Mouse (Mus musculus): ENCODE results near the gene Cluap1. TPM values are rescaled to one million over a fixed set of nuclear protein-coding genes. Genes with fewer than 3 reads are reported as not detected.
"Not testable (repeated sequence)": the region's sequence is repeated elsewhere in the genome, so short reads cannot be mapped to it uniquely, and the experiment has no call there.

The Cluap1 gene
- polyA plus RNA-seq, 1 experiment from 2014 or later: 27.4 TPM

DNA sequence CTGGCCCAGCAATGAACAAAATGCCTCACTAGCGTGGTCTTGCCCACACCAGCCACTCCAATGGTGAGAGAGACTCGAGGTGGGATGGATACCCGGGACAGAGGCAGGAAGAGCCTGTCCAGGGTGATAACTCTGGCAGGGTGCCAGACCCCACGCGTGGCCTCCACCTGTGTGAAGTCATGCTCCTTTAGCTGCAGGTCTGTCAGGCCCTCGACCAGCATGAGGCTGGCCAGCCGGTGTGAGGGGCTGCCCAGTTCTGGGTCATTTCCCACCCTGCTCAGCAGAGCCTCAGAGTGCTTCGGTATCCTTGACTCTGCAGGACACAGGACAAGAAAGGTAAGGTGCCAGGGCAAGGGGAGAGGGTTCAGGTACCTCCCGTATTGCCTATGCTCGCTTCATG, 56.4 kb downstream of the Cluap1 start:
- no peak overlapping the region for H3K4me3 ChIP-seq
- 87% methylated on average over 10 of the region's 10 CpGs for WGBS
- H3K9me3 ChIP-seq: no peaks in the 10 kb centered on the region
- H3K4me1 ChIP-seq: no peaks in the 10 kb centered on the region
- no peaks in the 10 kb centered on the region for H3K27me3 ChIP-seq (ENCODE audit: poor library complexity, severe bottlenecking)
- no peak overlapping the region for H3K27ac ChIP-seq
- H3K36me3 ChIP-seq (replicated peaks): no peaks in the 10 kb centered on the region
- DNase-seq (ENCODE audit: extremely low spot score, low spot score): no peak

DNA sequence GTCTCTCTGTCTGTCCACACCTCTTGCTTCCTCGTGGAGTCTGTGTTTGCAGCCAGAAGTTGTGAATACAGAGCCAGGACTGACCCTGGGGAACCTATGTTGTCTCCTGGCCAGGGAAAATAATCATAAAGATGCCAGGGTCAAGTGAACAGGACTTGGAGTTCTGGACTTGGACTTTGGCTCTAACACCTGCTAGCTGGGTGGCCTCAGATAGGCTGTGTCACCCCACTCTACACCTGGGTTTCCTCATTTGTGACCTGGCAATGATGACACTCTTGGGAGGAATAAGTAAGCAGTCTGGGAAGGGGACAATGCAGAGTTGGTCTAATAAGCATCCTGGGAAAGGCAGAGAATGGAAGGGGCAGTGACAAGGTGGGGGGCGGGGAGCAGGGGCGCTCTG, 56.9 kb downstream of the Cluap1 start:
- Histone ChIP-seq H3K4me3 (no peak overlapping the region), H3K27me3 (ENCODE audit: poor library complexity, severe bottlenecking) (no peaks in the 10 kb centered on the region), H3K9me3 (no peaks in the 10 kb centered on the region), H3K36me3 (replicated peaks) (no peaks in the 10 kb centered on the region), H3K27ac (no peak overlapping the region), H3K4me1 (no peaks in the 10 kb centered on the region)
- 90% methylated on average over 3 of the region's 3 CpGs for WGBS
- DNase-seq (ENCODE audit: extremely low spot score, low spot score): no peak

DNA sequence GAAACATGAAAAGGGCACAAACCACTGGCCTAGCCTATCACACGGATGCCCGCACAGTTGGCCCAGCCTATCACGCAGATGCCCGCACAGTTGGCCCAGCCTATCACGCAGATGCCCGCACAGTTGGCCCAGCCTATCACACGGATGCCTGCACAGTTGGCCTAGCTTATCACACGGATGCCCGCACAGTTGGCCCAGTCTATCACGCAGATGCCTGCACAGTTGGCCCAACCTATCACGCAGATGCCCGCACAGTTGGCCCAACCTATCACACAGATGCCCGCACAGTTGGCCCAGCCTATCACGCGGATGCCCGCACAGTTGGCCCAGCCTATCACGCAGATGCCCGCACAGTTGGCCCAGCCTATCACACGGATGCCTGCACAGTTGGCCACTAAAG, 65.9 kb downstream of the Cluap1 start:
- H3K36me3 ChIP-seq (replicated peaks): peaks cover 19% of the 10 kb centered on the region
- H3K4me1 ChIP-seq: peaks cover 13% of the 10 kb centered on the region
- not testable (repeated sequence) for H3K9me3 ChIP-seq; DNase-seq (ENCODE audit: extremely low spot score, low spot score); H3K4me3 ChIP-seq; H3K27me3 ChIP-seq (ENCODE audit: poor library complexity, severe bottlenecking); H3K27ac ChIP-seq
- WGBS: 91% methylated on average over 19 of the region's 19 CpGs

DNA sequence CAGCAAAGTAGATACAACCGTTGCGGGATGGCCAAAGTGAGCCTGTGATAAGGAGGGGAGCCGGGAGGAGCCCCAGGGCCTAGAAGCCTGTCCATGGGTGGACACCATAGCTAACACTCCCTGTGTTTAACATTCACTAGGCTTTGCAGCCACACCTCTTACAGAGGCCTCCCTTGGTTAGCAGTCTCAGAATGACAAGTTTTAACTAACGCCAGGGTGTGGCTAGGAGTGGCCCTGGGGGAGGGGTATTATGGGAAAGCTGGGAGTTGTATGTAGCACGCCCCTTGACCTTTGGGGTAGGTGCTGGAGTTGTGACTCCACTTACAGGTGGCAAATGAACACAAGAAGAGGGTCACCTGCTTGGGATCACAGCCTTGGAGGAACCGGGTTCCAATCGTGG, 67.1 kb downstream of the Cluap1 start:
- H3K36me3 ChIP-seq (replicated peaks): peaks cover 31% of the 10 kb centered on the region
- no peaks in the 10 kb centered on the region for H3K27me3 ChIP-seq (ENCODE audit: poor library complexity, severe bottlenecking)
- H3K27ac ChIP-seq: no peak overlapping the region
- H3K9me3 ChIP-seq: no peaks in the 10 kb centered on the region
- DNase-seq (ENCODE audit: extremely low spot score, low spot score): no peak
- peaks cover 13% of the 10 kb centered on the region for H3K4me1 ChIP-seq
- no peak overlapping the region for H3K4me3 ChIP-seq
- 93% methylated on average over 7 of the region's 7 CpGs for WGBS

DNA sequence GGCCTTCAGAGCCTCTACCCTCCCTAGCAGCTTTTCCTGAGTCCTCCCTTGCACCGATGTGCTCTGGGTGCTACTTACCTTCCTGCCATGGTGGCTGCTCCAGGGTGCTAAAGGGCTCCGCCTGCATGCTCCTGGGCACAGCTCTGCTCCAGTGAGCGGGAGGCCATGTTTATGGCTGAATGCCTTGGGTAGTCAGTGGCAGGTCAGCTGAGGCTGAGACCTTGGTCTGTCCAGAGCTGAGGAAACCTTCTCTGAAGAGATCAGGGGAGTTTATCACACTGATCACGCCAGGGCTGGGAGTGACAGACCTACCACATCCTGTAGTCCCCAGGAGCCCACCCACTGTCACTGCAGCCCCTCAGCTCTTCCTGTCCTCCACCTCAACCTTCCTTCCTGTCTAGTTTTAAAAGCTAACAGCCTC, 67.7 kb downstream of the Cluap1 start, which contains the start of gene Nlrc3:
Gene Nlrc3, minus strand, starts transcription at position 382 of the 421 bp plus-strand sequence.
- H3K4me3 ChIP-seq: no peak within 1 kb of the TSS
- 84% methylated on average over 4 of the region's 4 CpGs for WGBS
- H3K27me3 ChIP-seq (ENCODE audit: poor library complexity, severe bottlenecking): no peaks in the 10 kb centered on the region
- H3K36me3 ChIP-seq (replicated peaks): peaks cover 37% of the 10 kb centered on the region
- no peak for DNase-seq (ENCODE audit: extremely low spot score, low spot score)
- peaks cover 13% of the 10 kb centered on the region for H3K4me1 ChIP-seq
- H3K27ac ChIP-seq: peak within 1 kb of the TSS; percentile 25; the same call in 1 of the 2 replicates
- no peaks in the 10 kb centered on the region for H3K9me3 ChIP-seq

DNA sequence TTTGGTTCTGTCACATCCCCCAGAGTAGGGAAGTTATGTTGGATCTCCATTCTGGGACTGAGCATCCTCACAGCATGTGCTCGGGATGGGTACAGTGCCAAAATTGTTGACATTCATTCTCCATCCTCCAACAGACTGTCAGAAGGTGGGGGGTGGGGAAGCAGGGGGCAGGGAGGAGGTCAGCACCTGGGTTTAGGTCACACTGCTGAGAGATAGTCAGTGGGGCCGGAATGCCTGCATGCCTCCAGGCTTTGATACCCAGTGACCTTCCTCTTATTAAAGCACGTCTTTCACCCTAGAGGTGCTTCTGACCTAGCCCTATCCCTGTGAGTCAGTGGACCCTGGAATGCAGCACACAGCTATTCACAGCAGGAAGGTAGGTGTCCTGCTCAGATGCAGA, 68.1 kb downstream of the Cluap1 start:
- no peaks in the 10 kb centered on the region for H3K27me3 ChIP-seq (ENCODE audit: poor library complexity, severe bottlenecking)
- peaks cover 13% of the 10 kb centered on the region for H3K4me1 ChIP-seq
- H3K9me3 ChIP-seq: no peaks in the 10 kb centered on the region
- DNase-seq (ENCODE audit: extremely low spot score, low spot score): no peak
- WGBS: 58% methylated on average over 3 of the region's 3 CpGs
- peaks cover 41% of the 10 kb centered on the region for H3K36me3 ChIP-seq (replicated peaks)
- H3K4me3 ChIP-seq: no peak overlapping the region
- no peak overlapping the region for H3K27ac ChIP-seq

DNA sequence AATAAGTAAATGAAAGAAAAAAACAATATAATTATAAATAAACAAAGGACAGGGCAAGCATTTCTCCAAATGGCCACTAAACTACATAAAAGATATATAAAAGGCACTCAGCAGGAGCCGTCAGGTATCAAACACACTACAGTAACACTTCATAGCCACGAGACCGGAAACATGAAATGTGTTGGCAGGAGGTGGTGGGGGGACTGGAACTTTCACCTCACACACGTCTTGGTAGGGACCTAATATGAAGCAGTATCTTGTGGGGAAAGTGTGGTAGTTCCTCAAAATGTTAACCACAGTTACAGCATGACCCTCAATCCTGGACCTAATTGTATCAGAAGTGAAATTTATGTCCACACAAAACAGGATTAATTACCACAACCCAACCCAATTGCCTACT, 73.6 kb downstream of the Cluap1 start:
- Histone ChIP-seq H3K27me3 (ENCODE audit: poor library complexity, severe bottlenecking) (no peaks in the 10 kb centered on the region), H3K27ac (no peak overlapping the region), H3K4me1 (peaks cover 3% of the 10 kb centered on the region; the same call in 1 of the 2 replicates), H3K4me3 (no peak overlapping the region), H3K9me3 (no peaks in the 10 kb centered on the region), H3K36me3 (replicated peaks) (peaks cover 96% of the 10 kb centered on the region)
- 89% methylated on average over 4 of the region's 4 CpGs for WGBS
- DNase-seq (ENCODE audit: extremely low spot score, low spot score): no peak

DNA sequence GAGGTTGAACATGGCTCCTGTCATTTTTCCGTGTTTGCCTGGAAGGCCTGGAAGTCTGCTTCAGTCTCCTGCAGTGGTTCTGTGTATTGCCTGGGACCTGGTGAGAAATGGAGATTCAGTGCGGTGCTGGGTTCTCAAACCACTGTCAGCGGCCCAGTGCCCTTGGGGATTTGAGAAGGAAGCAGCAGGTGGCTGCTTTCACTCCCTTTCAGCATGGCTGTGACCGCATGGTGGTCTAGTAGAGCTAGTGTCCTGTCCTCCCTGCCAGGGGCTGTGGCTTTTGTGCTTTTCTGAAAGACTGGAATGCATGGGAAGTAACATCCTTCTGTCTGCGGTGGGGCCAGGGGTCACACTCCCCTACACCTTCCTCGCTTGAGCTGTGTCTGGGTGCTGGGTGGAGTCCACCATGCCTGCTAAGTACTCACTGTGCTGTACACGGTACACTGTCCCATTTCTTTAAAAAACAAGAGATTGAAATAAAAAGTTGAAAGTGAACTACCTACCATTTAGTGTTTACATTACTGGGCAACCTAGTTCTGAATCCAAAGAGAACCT, 74.6 kb downstream of the Cluap1 start:
- Histone ChIP-seq H3K9me3 (no peaks in the 10 kb centered on the region), H3K4me1 (no peaks in the 10 kb centered on the region), H3K27me3 (ENCODE audit: poor library complexity, severe bottlenecking) (no peaks in the 10 kb centered on the region), H3K4me3 (no peak overlapping the region), H3K36me3 (replicated peaks) (peaks cover 100% of the 10 kb centered on the region), H3K27ac (no peak overlapping the region)
- DNase-seq (ENCODE audit: extremely low spot score, low spot score): no peak
- 63% methylated on average over 7 of the region's 7 CpGs for WGBS

DNA sequence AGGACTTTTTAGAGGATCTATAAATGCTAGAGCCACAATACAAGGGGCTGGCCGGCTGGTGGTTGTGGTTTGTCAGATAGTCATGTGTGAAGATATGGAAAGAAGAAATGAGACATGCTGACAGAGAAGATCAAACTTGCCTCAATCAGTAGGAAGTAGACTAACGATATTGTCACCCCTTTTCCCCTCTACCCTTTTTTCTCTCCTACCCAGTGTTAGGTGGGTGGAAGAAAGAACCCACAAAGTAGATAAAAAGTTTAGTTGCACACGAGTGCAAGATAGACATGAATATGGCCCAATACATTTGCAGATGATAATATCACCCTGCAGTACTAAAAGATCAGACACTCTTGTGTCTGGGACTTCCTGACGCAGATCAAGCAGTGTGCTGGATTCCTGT, 79.8 kb downstream of the Cluap1 start:
- H3K27me3 ChIP-seq (ENCODE audit: poor library complexity, severe bottlenecking): no peaks in the 10 kb centered on the region
- H3K4me1 ChIP-seq: no peaks in the 10 kb centered on the region
- peaks cover 100% of the 10 kb centered on the region for H3K36me3 ChIP-seq (replicated peaks)
- WGBS: 93% methylated on average over 4 of the region's 4 CpGs
- no peak for DNase-seq (ENCODE audit: extremely low spot score, low spot score)
- H3K27ac ChIP-seq: no peak overlapping the region
- H3K4me3 ChIP-seq: no peak overlapping the region
- H3K9me3 ChIP-seq: no peaks in the 10 kb centered on the region

Small RNA genes within 50 kb of the gene (microRNA-seq; reads per million reads assigned to microRNA genes)
- gene Gm23493: not detected

Other genes with a start within 250 kb of the Cluap1 start
- gene Mefv, start 190.7 kb upstream of the Cluap1 start, polyA plus RNA-seq (2016; fragmentation: Nextera tagmentation; extraction: Ambion mirVana): not detected in 2 replicates
- 48.5 and 48.7 TPM in 2 replicates for gene Zfp263, start 164.7 kb upstream of the Cluap1 start, polyA plus RNA-seq (2016; fragmentation: Nextera tagmentation; extraction: Ambion mirVana)
- not detected in 2 replicates for gene Olfr15, start 77.9 kb upstream of the Cluap1 start, polyA plus RNA-seq (2016; fragmentation: Nextera tagmentation; extraction: Ambion mirVana)
- gene Zfp174, start 61.5 kb upstream of the Cluap1 start, polyA plus RNA-seq (2016; fragmentation: Nextera tagmentation; extraction: Ambion mirVana): 0.93 and 1.1 TPM in 2 replicates
- gene Naa60, start 36.4 kb upstream of the Cluap1 start, polyA plus RNA-seq (2016; fragmentation: Nextera tagmentation; extraction: Ambion mirVana): 59.3 and 62.2 TPM in 2 replicates
- gene Zfp597, start 24.2 kb upstream of the Cluap1 start, polyA plus RNA-seq (2016; fragmentation: Nextera tagmentation; extraction: Ambion mirVana): 5.4 and 6.5 TPM in 2 replicates
- 2.5 and 3.9 TPM in 2 replicates for gene Gm20695, start 24.2 kb upstream of the Cluap1 start, polyA plus RNA-seq (2016; fragmentation: Nextera tagmentation; extraction: Ambion mirVana)
- 6.8 and 6.9 TPM in 2 replicates for gene 1700037C18Rik, start 112 bp upstream of the Cluap1 start, polyA plus RNA-seq (2016; fragmentation: Nextera tagmentation; extraction: Ambion mirVana)
- gene Nlrc3, start 67.8 kb downstream of the Cluap1 start, polyA plus RNA-seq (2016; fragmentation: Nextera tagmentation; extraction: Ambion mirVana): 1.3 and 1.4 TPM in 2 replicates
- gene Slx4, start 95.0 kb downstream of the Cluap1 start, polyA plus RNA-seq (2016; fragmentation: Nextera tagmentation; extraction: Ambion mirVana): 22.1 and 24.0 TPM in 2 replicates
- 5.7 and 6.1 TPM in 2 replicates for gene Dnase1, start 128.1 kb downstream of the Cluap1 start, polyA plus RNA-seq (2016; fragmentation: Nextera tagmentation; extraction: Ambion mirVana)
- 96.1 and 100.0 TPM in 2 replicates for gene Trap1, start 169.0 kb downstream of the Cluap1 start, polyA plus RNA-seq (2016; fragmentation: Nextera tagmentation; extraction: Ambion mirVana)

All from forebrain, embryonic 10.5 days (tissue).